Mouse (Mus musculus): Measurements from ENCODE around the gene Usp54.

The Usp54 gene

DNA sequence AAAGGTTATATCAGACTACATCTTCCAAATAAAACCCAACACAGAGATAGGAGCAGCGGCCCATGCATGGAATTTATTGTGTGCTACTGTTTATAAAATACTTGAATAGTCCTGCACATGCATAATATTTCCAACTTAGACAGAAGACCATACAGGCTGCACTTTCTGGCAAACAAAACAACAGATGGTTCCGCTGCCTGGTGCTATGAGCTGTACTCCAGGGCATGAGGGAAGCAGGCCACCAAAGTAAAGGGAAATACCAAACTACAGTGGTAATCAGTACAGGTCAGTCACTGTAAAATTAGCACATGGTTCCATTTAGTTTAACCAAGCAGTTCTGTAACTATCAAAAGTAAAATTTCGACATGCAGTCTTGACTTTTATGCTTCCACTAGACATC is 140.9 kb downstream of the Usp54 start:
- DNase-seq (ENCODE audit: low read depth, low spot score): no peak

All from R1 (cell line).